Mouse (Mus musculus) CH12.LX (cell line): ENCODE data around the gene Tmem82.

Experiments
- CTCF ChIP-seq, 2 experiments: IDR thresholded peaks in 1 of 2; conservative IDR thresholded peaks in 1 of 2; 2 replicates each; pipeline ENCODE4 v1.5.1; 2011 to 2012; ENCODE audit warnings: low read depth in 2 of 2, low read length in 2 of 2, improper control_type of control experiment in 1 of 2, inconsistent platforms in 1 of 2, mild to moderate bottlenecking in 1 of 2, moderate library complexity in 1 of 2
- HCFC1 ChIP-seq: IDR thresholded peaks from 2 replicates; pipeline ENCODE4 v1.6.1; 2012; ENCODE audit warnings: low read depth, mild to moderate bottlenecking, inconsistent platforms, low read length, improper control_type of control experiment
- NELFE ChIP-seq: IDR thresholded peaks from 2 replicates; pipeline ENCODE4 v1.6.1; 2011; ENCODE audit warnings: low read depth, low read length, improper control_type of control experiment
- NRF1 ChIP-seq: IDR thresholded peaks from 2 replicates; pipeline ENCODE4 v1.6.1; 2014; ENCODE audit warnings: low read depth, mild to moderate bottlenecking, inconsistent platforms, low read length, improper control_type of control experiment, moderate library complexity
- POLR2A ChIP-seq: IDR thresholded peaks from 2 replicates; pipeline ENCODE4 v1.6.1; 2011; ENCODE audit warnings: low read depth, mild to moderate bottlenecking, improper control_type of control experiment, low read length
- SMC3 ChIP-seq: IDR thresholded peaks from 2 replicates; pipeline ENCODE4 v1.6.1; 2011; ENCODE audit warnings: low read depth, low read length, improper control_type of control experiment

DNA sequence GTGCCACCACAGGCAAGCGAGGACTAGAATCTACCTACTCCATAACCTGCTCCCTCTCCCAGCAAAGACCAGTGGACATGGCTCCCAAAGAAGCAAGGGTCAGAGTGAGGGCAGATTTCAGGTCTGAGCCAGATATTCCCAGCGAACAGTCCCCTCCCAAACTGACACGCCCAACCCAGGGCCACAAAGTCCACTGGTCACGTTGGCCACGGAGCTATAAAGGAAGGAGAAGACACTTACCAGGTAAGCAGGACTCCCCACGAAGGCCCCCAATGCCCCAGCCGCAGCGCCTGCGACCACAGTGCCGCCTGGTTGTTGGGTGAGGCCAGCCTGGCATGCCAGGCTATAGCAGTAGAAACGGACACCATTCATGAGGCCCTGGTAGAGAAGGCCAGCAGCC lies 4.6 kb upstream of the Tmem82 start:
- TF ChIP-seq NELFE (no peak), HCFC1 (no peak), SMC3 (no peak), CTCF (conservative IDR thresholded peaks at IDR 0.05 in 1 of 2, IDR thresholded peaks at IDR 0.05 in 1 of 2; ENCODE audit: low read depth in 2 of 2, low read length in 2 of 2) (no peak), NRF1 (no peak), POLR2A (no peak)
